Mouse (Mus musculus) C2C12 (cell line): ENCODE measurements around the gene Acadsb. TPM values are rescaled to one million over a fixed set of nuclear protein-coding genes. Genes with fewer than 3 reads are reported as not detected.
"Not testable (repeated sequence)": the region's sequence is repeated elsewhere in the genome, so short reads cannot be mapped to it uniquely, and the experiment has no call there.

Experiments
- H3K27me3 ChIP-seq: one replicate; pipeline ENCODE4 v1.6.1; 2011; ENCODE audit not compliant: control insufficient read depth, insufficient read depth, insufficient read length
- H3K36me3 ChIP-seq: one replicate; pipeline ENCODE4 v1.6.1; 2011; ENCODE audit not compliant: control insufficient read depth, insufficient read depth
- H3K4me3 ChIP-seq: one replicate; pipeline ENCODE4 v1.5.1; 2011; ENCODE audit warnings: mild to moderate bottlenecking, control low read depth; ENCODE audit not compliant: poor library complexity, insufficient read depth, severe bottlenecking
- H3K79me2 ChIP-seq: one replicate; pipeline ENCODE4 v1.6.1; 2011; ENCODE audit not compliant: control insufficient read depth, insufficient read depth
- H3K79me3 ChIP-seq: one replicate; pipeline ENCODE4 v1.6.1; 2011; ENCODE audit warnings: low read depth, control low read depth
- H3ac ChIP-seq: one replicate; pipeline ENCODE3; 2011; ENCODE audit warnings: low read depth; ENCODE audit not compliant: control insufficient read depth, insufficient read length
- CEBPB ChIP-seq: IDR thresholded peaks from one replicate; pipeline ENCODE4 v1.6.1; 2011; ENCODE audit warnings: low read depth, mild to moderate bottlenecking, control low read depth, moderate library complexity
- CTCF ChIP-seq: IDR thresholded peaks from one replicate; pipeline ENCODE4 v1.5.1; 2011; ENCODE audit not compliant: control insufficient read depth, insufficient read depth, insufficient read length
- FOSL1 ChIP-seq: IDR thresholded peaks from one replicate; pipeline ENCODE4 v1.8.0; 2011; ENCODE audit warnings: mild to moderate bottlenecking, low read length; ENCODE audit not compliant: poor library complexity, insufficient read depth, severe bottlenecking
- MAX ChIP-seq: IDR thresholded peaks from one replicate; pipeline ENCODE4 v1.6.1; 2011; ENCODE audit warnings: mild to moderate bottlenecking, control low read depth
- MYOD1 ChIP-seq: IDR thresholded peaks from one replicate; pipeline ENCODE4 v1.6.1; 2011; ENCODE audit warnings: low read depth; ENCODE audit not compliant: control insufficient read depth, insufficient read length
- MYOG ChIP-seq: IDR thresholded peaks from one replicate; pipeline ENCODE4 v1.6.1; 2011; ENCODE audit not compliant: control insufficient read depth, insufficient read length; ENCODE audit errors: extremely low read depth
- USF1 ChIP-seq: IDR thresholded peaks from one replicate; pipeline ENCODE4 v1.6.1; 2011; ENCODE audit warnings: low read depth, mild to moderate bottlenecking, control low read depth, moderate library complexity
- polyA plus RNA-seq: library from polyadenylated mRNA; unstranded; fragments of >200 nt; fragmentation: generic; extraction: Trizol; gene quantifications from one replicate; pipeline ENCODE4 v1.2.1, GENCODE M21; 2012; ENCODE audit warnings: missing spikeins

The Acadsb gene
- polyA plus RNA-seq, 1 experiment, result 3.5 TPM

DNA sequence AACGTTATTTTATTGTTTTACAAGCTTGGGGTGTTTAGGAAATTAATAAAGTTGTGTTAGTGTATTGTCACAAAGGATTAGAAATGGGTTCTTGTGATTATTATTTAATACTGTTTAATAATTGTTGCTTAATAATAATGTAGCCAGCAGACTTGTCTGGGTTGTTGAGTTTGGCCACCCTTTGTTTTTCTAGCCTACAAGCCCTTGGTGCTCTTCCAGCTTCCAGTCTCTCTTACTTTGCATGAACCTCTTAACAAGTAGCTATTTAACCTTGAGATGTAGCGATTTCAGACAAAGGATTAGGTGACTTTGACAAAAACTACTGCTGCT, 1.5 kb downstream of the Acadsb start:
- H3K79me3 ChIP-seq, result peaks cover 22% of the 10 kb centered on the region
- H3K79me2 ChIP-seq, result peaks cover 31% of the 10 kb centered on the region
- no peak for TF ChIP-seq CEBPB
- no peak for TF ChIP-seq CTCF
- TF ChIP-seq MAX, result no peak
- TF ChIP-seq FOSL1, result no peak
- TF ChIP-seq MYOD1, result no peak
- TF ChIP-seq MYOG, result no peak
- no peak for TF ChIP-seq USF1
- no peaks in the 10 kb centered on the region for H3K27me3 ChIP-seq
- H3K4me3 ChIP-seq, result no peak overlapping the region
- H3ac ChIP-seq, result no peak overlapping the region
- H3K36me3 ChIP-seq, result no peaks in the 10 kb centered on the region

DNA sequence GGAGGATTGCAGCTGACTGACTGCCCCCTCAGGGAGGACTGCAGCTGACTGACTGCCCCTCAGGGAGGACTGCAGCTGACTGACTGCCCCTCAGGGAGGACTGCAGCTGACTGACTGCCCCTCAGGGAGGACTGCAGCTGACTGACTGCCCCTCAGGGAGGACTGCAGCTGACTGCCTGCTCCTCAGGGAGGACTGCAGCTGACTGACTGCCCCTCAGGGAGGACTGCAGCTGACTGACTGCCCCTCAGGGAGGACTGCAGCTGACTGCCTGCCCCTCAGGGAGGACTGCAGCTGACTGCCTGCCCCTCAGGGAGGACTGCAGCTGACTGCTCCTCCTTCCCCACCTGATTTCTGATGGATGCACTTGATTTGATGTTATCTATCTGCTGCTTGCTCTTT, 6.3 kb downstream of the Acadsb start:
- H3K27me3 ChIP-seq, H3K79me3 ChIP-seq, H3K36me3 ChIP-seq, H3ac ChIP-seq, H3K4me3 ChIP-seq, H3K79me2 ChIP-seq: not testable (repeated sequence)

DNA sequence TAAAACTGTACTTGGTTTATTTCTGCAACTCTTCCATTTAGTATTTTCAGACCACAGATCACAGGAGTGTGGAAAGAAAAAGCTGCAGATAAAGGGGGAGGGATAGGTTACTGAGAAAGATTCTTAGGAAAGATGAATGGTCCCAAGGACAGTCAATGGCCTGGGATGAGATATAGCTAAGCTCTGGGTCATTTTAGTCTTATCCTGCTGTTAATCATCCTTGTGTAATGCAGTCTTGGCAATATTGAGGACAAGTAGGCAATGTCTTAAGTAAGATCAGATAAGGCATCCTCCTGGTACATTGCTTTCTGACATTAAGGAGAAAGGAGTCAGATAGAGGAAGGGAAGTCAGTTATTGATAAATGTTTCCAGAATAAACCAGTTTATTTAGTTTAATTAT, 7.2 kb downstream of the Acadsb start:
- H3K4me3 ChIP-seq, result no peak overlapping the region
- H3K79me2 ChIP-seq, result no peaks in the 10 kb centered on the region
- H3K79me3 ChIP-seq, result no peaks in the 10 kb centered on the region
- TF ChIP-seq CEBPB (no peak), FOSL1 (no peak), MYOD1 (no peak), USF1 (no peak), MYOG (no peak), MAX (no peak), CTCF (no peak)
- H3ac ChIP-seq, result no peak overlapping the region
- H3K27me3 ChIP-seq, result no peaks in the 10 kb centered on the region
- H3K36me3 ChIP-seq, result no peaks in the 10 kb centered on the region

DNA sequence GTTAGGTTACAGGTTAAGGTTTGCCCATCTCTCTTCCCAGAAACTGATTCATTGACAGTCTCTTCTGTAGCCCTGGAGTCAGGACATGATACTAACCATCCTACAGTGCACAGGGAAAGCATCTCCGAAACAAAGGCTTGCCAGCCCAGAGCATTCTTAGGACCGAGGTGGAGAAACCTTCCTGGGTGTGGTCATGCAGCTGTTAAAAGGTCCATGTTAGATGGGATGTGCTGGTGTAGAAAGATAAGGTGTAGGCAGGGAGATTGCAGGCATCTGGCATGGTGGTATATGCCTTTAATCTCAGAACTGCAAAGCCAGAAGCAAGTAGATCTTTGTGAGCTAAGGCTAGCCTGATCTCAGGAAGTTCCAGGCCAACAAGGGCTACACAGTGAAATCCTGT, 14.5 kb downstream of the Acadsb start:
- Histone ChIP-seq H3K36me3 (peaks cover 3% of the 10 kb centered on the region), H3K4me3 (no peak overlapping the region), H3K27me3 (no peaks in the 10 kb centered on the region), H3ac (no peak overlapping the region), H3K79me2 (no peaks in the 10 kb centered on the region), H3K79me3 (no peaks in the 10 kb centered on the region)
- no peak for TF ChIP-seq MYOG
- TF ChIP-seq MAX, result no peak
- no peak for TF ChIP-seq USF1
- no peak for TF ChIP-seq FOSL1
- TF ChIP-seq CTCF, result no peak
- TF ChIP-seq CEBPB, result no peak
- no peak for TF ChIP-seq MYOD1

DNA sequence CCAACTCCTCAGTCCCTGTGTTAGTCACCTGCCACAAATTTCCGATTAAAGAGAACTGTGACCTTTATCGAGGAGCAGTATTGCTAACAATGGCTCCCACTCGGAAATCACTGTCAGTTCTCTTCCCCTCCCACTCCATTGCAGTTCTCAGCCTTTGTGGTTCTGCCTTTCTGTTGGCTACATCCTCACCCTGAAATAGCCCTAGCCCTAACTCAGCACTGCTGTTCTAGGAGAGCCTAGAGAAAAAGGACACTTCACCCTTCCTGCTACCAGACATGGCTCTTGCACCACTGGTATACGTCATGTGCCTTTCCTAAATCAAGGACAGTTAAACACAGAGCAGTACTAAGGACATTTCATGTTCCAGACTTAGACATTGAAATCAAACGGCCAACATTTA, 16.9 kb downstream of the Acadsb start:
- no peaks in the 10 kb centered on the region for H3K27me3 ChIP-seq
- H3K79me2 ChIP-seq, result no peaks in the 10 kb centered on the region
- H3K4me3 ChIP-seq, result no peak overlapping the region
- no peak for TF ChIP-seq FOSL1
- no peak for TF ChIP-seq MYOG
- no peak for TF ChIP-seq CEBPB
- no peak for TF ChIP-seq USF1
- TF ChIP-seq CTCF, result no peak
- TF ChIP-seq MYOD1, result no peak
- no peak overlapping the region for H3ac ChIP-seq
- no peaks in the 10 kb centered on the region for H3K79me3 ChIP-seq
- peaks cover 3% of the 10 kb centered on the region for H3K36me3 ChIP-seq

DNA sequence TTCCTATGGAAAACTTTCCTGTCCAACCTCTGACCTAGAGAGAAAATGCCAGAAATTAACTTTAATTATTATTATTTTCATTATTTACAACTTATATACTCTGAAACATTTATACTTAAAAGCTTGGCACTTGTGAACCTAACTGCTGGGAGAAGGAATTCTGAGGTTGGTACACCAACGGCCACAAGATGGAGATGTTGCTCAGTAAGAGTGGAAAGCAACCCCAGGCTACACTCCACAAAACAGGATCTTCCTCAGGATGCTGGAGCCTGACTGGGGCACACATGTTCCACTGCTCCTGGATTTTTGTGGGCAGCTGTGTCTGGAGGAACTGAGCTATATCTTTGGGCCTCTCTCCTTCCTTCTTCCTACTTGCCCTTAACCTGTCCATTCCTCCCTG, 21.8 kb downstream of the Acadsb start:
- Histone ChIP-seq H3K36me3 (no peaks in the 10 kb centered on the region), H3K4me3 (no peak overlapping the region), H3K79me2 (no peaks in the 10 kb centered on the region), H3K79me3 (no peaks in the 10 kb centered on the region), H3K27me3 (no peaks in the 10 kb centered on the region), H3ac (no peak overlapping the region)
- TF ChIP-seq USF1, result no peak
- TF ChIP-seq FOSL1, result no peak
- TF ChIP-seq MYOD1, result no peak
- no peak for TF ChIP-seq CTCF
- TF ChIP-seq MYOG, result no peak
- TF ChIP-seq MAX, result no peak
- no peak for TF ChIP-seq CEBPB

DNA sequence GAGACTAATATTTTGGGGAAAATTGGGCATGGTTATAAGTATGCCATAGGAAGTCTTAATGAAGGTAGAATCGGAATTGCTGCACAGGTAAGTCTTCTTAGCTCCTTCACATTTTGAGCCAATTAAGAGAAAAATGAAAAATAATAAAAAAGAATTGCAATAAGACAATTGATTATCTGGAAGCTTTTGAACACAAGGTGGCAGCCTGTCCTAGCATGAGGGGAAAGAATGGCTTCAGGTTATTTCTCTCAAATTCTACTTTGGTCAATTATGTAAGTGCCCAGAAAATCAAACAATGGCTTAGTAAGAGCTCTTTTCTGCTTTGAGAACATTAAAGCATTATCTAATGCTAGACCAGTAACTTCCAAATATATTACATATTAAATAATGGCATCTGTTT, 23.9 kb downstream of the Acadsb start:
- H3K27me3 ChIP-seq, result no peaks in the 10 kb centered on the region
- H3K79me3 ChIP-seq, result no peaks in the 10 kb centered on the region
- TF ChIP-seq USF1, result no peak
- no peak for TF ChIP-seq CEBPB
- TF ChIP-seq MAX, result no peak
- TF ChIP-seq MYOG, result no peak
- no peak for TF ChIP-seq CTCF
- no peak for TF ChIP-seq MYOD1
- no peaks in the 10 kb centered on the region for H3K36me3 ChIP-seq
- H3K4me3 ChIP-seq, result no peak overlapping the region
- H3ac ChIP-seq, result no peak overlapping the region
- no peaks in the 10 kb centered on the region for H3K79me2 ChIP-seq
